Mouse (Mus musculus) heart, postnatal 0 days (tissue): Measurements from ENCODE around the gene Cpd. TPM values are rescaled to one million over a fixed set of nuclear protein-coding genes. Genes with fewer than 3 reads are reported as not detected.
"Not testable (repeated sequence)": the region's sequence is repeated elsewhere in the genome, so short reads cannot be mapped to it uniquely, and the experiment has no call there.

Experiments
- ATAC-seq: fragments of 200-750 bp; cut with Nextera tagmentation; 2 replicates; pipeline ENCODE4 v1.8.0; 2017; ENCODE audit warnings: low read depth, moderate number of reproducible peaks, moderate library complexity; ENCODE audit not compliant: insufficient read depth
- DNase-seq: peaks from one replicate; pipeline ENCODE4 v3.0.0-alpha.2; 2016; ENCODE audit warnings: low spot score
- H3K27ac ChIP-seq: fragments of 300-500 bp; sonication (generic); 2 replicates; pipeline ENCODE4 v1.5.1; 2014; ENCODE audit warnings: low read depth, mild to moderate bottlenecking
- H3K27me3 ChIP-seq: fragments of 300-500 bp; sonication (generic); 2 replicates; pipeline ENCODE4 v1.6.1; 2014; ENCODE audit warnings: low read length, mixed read lengths; ENCODE audit not compliant: control insufficient read depth, insufficient read depth
- H3K36me3 ChIP-seq: fragments of 300-500 bp; sonication (generic); replicated peaks from 2 replicates; pipeline ENCODE4 v1.6.1; 2014; ENCODE audit warnings: low read length, mixed read lengths; ENCODE audit not compliant: control insufficient read depth, insufficient read depth
- H3K4me1 ChIP-seq: fragments of 300-500 bp; sonication (generic); 2 replicates; pipeline ENCODE4 v1.6.1; 2014; ENCODE audit warnings: antibody characterized with exemption; ENCODE audit not compliant: control insufficient read depth, insufficient read depth
- H3K4me2 ChIP-seq: fragments of 300-500 bp; sonication (generic); 2 replicates; pipeline ENCODE4 v1.6.1; 2014; ENCODE audit warnings: low read depth, mild to moderate bottlenecking, low read length, moderate library complexity
- H3K4me3 ChIP-seq: fragments of 300-500 bp; sonication (generic); 2 replicates; pipeline ENCODE4 v1.5.1; 2014; ENCODE audit warnings: low read depth, low read length
- H3K9ac ChIP-seq: fragments of 300-500 bp; sonication (generic); replicated peaks from 2 replicates; pipeline ENCODE4 v1.6.1; 2014; ENCODE audit warnings: low read depth, low read length, mixed read lengths
- H3K9me3 ChIP-seq: fragments of 300-500 bp; sonication (generic); replicated peaks from 2 replicates; pipeline ENCODE4 v1.6.1; 2016; ENCODE audit warnings: low read length; ENCODE audit not compliant: control insufficient read depth
- CTCF ChIP-seq: IDR thresholded peaks from 2 replicates; pipeline ENCODE4 v1.5.1; 2016; ENCODE audit warnings: antibody characterized with exemption, control low read depth, low read depth
- EP300 ChIP-seq: IDR thresholded peaks from 2 replicates; pipeline ENCODE4 v1.6.1; 2016; ENCODE audit warnings: antibody characterized with exemption, low read depth
- WGBS: fragments of 180-500 bp; shearing (Covaris S2); extraction: QIAGEN DNeasy Blood & Tissue Kit; methylation state at CpG from one replicate; pipeline ENCODE4 v1.1.7; 2014; 5-methylcytosine and 5-hydroxymethylcytosine counted together
- polyA plus RNA-seq: library from polyadenylated mRNA; unstranded; fragments of >200 nt; fragmentation: Nextera tagmentation; extraction: Ambion mirVana; gene quantifications from 2 replicates; pipeline ENCODE4 v1.2.1, GENCODE M21; 2015
- total RNA-seq: library from RNA; depleted of rRNA; stranded (reverse); fragments of >200 nt; gene quantifications from 2 replicates; pipeline ENCODE4 v1.2.3, GENCODE M21; 2014; ENCODE audit warnings: low replicate concordance

The Cpd gene
- total and polyA plus RNA-seq, 2 experiments from 2014 or later: 8.6 to 66.9 TPM

DNA sequence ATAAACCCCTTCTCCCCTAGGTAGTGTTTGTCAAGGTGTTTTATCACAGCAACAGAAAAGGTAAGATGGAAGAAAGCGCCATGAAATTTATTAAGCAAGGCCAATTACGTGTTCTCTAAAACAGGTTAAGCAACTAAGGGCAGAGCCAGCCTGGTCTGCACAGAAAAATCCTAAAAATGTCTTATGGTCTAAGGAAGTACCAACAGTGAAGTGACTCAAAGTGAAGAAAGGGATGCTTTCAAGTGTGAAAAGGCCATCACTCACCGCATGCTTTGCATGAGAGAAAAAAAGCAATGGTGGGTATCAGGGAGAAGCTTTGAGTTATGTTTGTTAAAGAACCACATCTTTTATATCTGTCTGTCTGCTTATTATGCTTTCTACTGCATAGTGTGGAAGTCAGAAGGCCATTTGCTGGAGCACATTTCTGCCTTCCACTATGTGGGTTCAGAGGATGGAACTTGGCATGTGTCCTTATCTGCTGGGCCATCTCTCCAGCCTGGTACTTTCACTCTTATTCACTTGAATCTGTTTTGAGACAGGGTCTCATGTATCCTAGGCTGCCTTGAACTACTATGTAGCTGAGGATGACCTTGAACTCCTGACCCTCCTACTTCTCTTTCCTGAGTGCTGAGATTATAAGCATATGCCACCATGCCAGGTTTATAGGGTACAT lies 39.7 kb downstream of the Cpd start:
- DNase-seq: no peak
- Histone ChIP-seq H3K36me3 (peaks cover 67% of the 10 kb centered on the region), H3K27ac (no peak overlapping the region), H3K4me3 (no peak overlapping the region), H3K4me1 (peaks cover 10% of the 10 kb centered on the region), H3K27me3 (no peaks in the 10 kb centered on the region), H3K9ac (no peak overlapping the region), H3K4me2 (no peak overlapping the region), H3K9me3 (no peaks in the 10 kb centered on the region)
- TF ChIP-seq EP300 (no peak), CTCF (no peak)
- no peak for ATAC-seq
- WGBS: 94% methylated on average over 3 of the region's 3 CpGs

DNA sequence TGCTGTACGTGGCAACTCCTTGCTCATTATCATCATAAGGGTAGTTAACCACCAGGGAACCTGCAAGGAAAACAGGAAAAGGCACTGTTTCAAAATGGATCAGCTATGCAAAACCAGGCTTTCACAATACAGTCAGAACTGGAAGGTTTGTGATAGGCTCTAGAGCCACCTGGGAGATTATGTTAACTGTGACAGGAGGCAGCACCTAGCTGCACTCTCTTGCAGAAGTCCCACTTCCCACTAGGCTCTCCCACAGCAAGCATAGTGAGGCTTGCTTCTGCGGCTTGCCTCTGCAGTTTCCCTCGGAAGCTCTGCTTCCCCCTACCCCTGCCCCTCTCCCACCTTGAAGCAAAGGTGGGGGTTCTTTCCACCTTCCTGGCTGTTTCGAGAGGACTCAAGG lies 40.8 kb downstream of the Cpd start:
- TF ChIP-seq EP300: no peak
- no peak for TF ChIP-seq CTCF
- Histone ChIP-seq H3K36me3 (peaks cover 75% of the 10 kb centered on the region), H3K27me3 (no peaks in the 10 kb centered on the region), H3K4me3 (no peak overlapping the region), H3K9ac (no peak overlapping the region), H3K9me3 (no peaks in the 10 kb centered on the region), H3K4me2 (no peak overlapping the region), H3K4me1 (peaks cover 10% of the 10 kb centered on the region), H3K27ac (no peak overlapping the region)
- no peak for ATAC-seq
- WGBS: 83% methylated on average over 4 of the region's 4 CpGs
- DNase-seq: no peak

DNA sequence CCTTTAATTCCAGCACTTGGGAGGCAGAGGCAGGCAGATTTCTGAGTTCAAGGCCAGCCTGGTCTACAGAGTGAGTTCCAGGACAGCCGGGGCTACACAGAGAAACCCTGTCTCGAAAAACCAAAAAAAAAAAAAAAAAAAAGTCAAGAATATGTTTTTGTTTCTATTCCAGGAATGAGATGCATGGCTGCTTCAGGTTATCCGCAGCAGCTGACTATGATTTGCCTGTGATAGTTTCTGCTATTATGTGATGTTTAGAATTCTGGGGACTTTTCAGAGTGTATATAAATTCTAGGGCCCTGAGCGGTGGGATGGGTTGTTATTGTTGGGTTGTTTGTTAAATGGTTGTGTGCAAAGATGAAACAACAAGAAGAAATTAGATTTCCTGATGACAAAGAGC lies 41.7 kb downstream of the Cpd start:
- H3K4me2 ChIP-seq, H3K27ac ChIP-seq, ATAC-seq, H3K4me1 ChIP-seq, H3K27me3 ChIP-seq, H3K9ac ChIP-seq, DNase-seq, H3K4me3 ChIP-seq, H3K9me3 ChIP-seq: not testable (repeated sequence)
- peaks cover 71% of the 10 kb centered on the region for H3K36me3 ChIP-seq
- WGBS: 97% methylated on average over 2 of the region's 4 CpGs

DNA sequence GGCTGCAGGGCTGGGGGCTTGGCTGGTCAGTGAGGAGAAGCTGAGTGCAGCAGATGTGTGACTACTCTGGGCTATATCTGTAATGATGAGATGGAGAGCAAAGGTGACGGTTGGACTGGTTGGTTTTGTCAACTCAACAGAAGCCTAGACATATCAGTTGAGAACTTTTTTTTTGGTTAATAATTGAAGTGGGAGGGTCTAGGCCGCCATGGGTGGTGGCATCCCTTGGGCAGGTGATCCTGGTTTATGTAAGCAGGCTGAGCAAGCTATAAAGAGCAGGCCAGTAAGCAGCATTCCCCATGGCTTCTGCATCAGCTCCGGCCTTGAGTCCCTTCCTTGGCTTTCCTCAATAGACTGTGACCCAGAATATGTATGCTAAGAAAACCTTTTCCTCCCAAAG lies 43.6 kb downstream of the Cpd start:
- Histone ChIP-seq H3K27ac (no peak overlapping the region), H3K9ac (no peak overlapping the region), H3K4me1 (no peaks in the 10 kb centered on the region), H3K4me3 (no peak overlapping the region), H3K4me2 (no peak overlapping the region), H3K36me3 (peaks cover 79% of the 10 kb centered on the region), H3K27me3 (no peaks in the 10 kb centered on the region), H3K9me3 (no peaks in the 10 kb centered on the region)
- TF ChIP-seq EP300 (no peak), CTCF (no peak)
- no peak for ATAC-seq
- DNase-seq: no peak
- WGBS: 93% methylated on average over 3 of the region's 3 CpGs

DNA sequence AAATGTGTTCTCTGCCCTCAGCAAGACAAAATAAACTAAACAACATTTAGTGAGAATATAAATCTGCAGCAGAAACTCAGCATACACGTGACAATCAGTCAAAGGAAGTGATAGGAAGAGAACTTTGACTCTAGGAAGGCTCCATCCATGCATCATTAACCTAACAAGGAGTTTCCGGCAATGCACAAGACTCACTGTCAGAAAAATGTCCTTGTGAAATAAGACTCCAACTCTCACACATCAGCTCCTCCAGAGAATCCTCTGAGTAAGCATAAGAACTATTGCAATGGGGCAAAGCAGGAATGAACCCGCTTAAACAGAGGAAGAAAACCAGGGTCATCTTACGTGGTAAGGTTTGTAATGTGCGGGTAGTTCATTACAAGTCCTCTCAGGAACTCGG lies 49.6 kb downstream of the Cpd start:
- H3K9ac ChIP-seq: no peak overlapping the region
- H3K36me3 ChIP-seq: peaks cover 75% of the 10 kb centered on the region
- no peak for DNase-seq
- no peaks in the 10 kb centered on the region for H3K27me3 ChIP-seq
- H3K27ac ChIP-seq: no peak overlapping the region
- H3K9me3 ChIP-seq: no peaks in the 10 kb centered on the region
- no peak overlapping the region for H3K4me3 ChIP-seq
- no peak overlapping the region for H3K4me2 ChIP-seq
- 88% methylated on average over 6 of the region's 6 CpGs for WGBS
- no peak for ATAC-seq
- TF ChIP-seq CTCF: no peak
- no peak for TF ChIP-seq EP300
- H3K4me1 ChIP-seq: no peaks in the 10 kb centered on the region

DNA sequence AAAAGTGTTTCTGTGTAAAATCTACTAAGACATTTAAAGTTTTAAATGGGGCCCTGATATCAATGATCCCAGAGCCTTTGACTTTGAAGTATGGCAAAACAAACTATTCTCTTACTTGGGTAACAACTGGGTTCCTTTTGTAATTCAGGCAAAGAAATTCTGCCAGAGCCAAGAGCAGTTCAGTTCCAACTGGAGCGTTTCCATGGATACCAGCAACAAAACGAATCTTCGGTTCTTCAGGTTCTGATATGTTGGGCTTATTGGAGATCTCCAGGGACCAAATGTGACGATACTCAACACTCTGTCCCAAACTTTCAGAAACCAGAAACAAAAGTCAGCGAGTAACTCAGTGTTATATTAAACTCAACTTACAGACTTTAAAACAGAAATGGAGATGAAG lies 51.5 kb downstream of the Cpd start:
- 84% methylated on average over 5 of the region's 5 CpGs for WGBS
- TF ChIP-seq CTCF: no peak
- TF ChIP-seq EP300: no peak
- H3K4me2 ChIP-seq: no peak overlapping the region
- H3K27ac ChIP-seq: no peak overlapping the region
- ATAC-seq (no peak), DNase-seq (no peak)
- H3K4me1 ChIP-seq: no peaks in the 10 kb centered on the region
- no peak overlapping the region for H3K4me3 ChIP-seq
- no peak overlapping the region for H3K9ac ChIP-seq
- peaks cover 76% of the 10 kb centered on the region for H3K36me3 ChIP-seq
- no peaks in the 10 kb centered on the region for H3K9me3 ChIP-seq
- no peaks in the 10 kb centered on the region for H3K27me3 ChIP-seq
